Mouse (Mus musculus) brain, embryonic 14.5 days (tissue): ENCODE measurements around the gene Kcnk7. TPM values are rescaled to one million over a fixed set of nuclear protein-coding genes. Genes with fewer than 3 reads are reported as not detected.

Experiments
- DNase-seq: peaks from one replicate; pipeline ENCODE4 v3.0.0-alpha.2; 2011; ENCODE audit warnings: low read depth
- CTCF ChIP-seq: fragments of 200-500 bp; IDR thresholded peaks from 2 replicates; pipeline ENCODE4 v1.5.1; 2012; ENCODE audit warnings: inconsistent platforms, mild to moderate bottlenecking, moderate library complexity, borderline replicate concordance; ENCODE audit not compliant: insufficient read depth, insufficient read length; ENCODE audit errors: extremely low read depth
- POLR2A ChIP-seq: fragments of 200-500 bp; IDR thresholded peaks from 2 replicates; pipeline ENCODE4 v1.6.1; 2012; ENCODE audit warnings: mild to moderate bottlenecking, inconsistent platforms, borderline replicate concordance; ENCODE audit not compliant: poor library complexity, insufficient read depth, insufficient read length, severe bottlenecking; ENCODE audit errors: extremely low read depth
- polyA plus RNA-seq: library from polyadenylated mRNA; depleted of rRNA; stranded (reverse); fragments of >200 nt; gene quantifications from 2 replicates; pipeline ENCODE4 v1.2.3, GENCODE M21; 2012

Gene Kcnk7
- polyA plus RNA-seq, 1 experiment: not detected

GRCm38 (mm10) chr19:5692913-5693396, 11.2 kb upstream of the Kcnk7 start:
- TF ChIP-seq POLR2A: no peak
- no peak for TF ChIP-seq CTCF

DNA sequence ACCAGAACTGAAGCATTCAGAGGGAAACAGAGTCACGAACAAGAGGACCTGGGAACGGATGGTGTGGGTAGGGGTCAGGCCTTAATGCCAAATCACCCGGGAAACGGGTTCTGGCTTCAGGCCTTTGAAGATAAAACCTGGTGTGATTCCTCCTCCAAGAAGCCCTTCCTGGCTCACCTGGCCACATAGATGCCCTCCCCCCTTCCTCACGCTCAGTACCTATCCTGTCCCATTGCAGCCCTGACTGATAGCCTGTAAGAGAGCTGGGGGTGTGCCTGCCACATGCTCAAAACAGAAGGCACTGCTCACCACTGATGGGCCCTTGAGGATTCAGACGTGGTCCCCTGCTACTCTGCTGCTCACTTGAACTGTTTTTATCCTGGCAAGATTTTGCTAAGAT, 10.4 kb upstream of the Kcnk7 start:
- TF ChIP-seq CTCF (no peak), POLR2A (no peak)

More at GRCm38 (mm10) chr19:5692913-5693396, 11.2 kb upstream of the Kcnk7 start:
- DNase-seq: no peak

GRCm38 (mm10) chr19:5695849-5696462, 8.2 kb upstream of the Kcnk7 start:
- TF ChIP-seq POLR2A: no peak
- no peak for TF ChIP-seq CTCF
- peak; percentile 65 for DNase-seq

More for the DNA sequence above, 10.4 kb upstream of the Kcnk7 start:
- no peak for DNase-seq

DNA sequence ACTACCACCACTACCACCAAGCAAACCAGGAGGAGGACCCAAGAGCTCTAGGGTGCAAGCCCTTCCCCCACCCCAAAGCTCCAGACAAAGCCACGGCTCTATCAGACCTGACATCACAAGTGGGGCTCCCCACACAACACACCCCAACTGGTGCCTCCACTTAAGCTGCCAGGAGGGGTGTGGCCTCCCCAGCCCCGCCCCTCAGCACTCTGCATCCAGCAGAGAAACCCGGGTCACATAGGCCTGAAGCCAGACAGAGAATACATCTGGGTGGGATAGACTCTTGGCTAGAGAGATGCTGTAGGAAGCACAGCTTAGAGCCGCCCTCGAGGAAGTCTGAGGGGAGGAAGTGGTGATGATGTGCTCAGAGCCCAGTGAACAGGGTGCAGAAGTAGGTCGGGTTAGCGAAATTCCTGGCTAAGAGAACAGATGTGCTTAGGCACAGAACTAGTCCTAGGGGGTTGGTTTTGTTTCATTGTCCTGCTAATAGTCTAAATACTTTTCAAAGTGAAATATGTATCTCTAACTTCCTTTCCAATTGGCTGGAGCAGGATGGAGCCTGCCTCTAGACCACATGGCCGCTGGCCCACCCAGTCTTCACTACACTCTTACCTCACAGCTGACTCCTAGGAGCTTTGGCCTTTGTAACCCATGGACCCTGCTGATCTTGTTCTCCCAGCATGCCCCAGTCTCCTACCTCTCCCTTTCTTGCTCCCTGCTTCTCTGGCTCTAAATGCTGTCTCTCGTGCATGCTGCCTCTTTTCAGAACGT, 819 bp downstream of the Kcnk7 start:
- no peak for TF ChIP-seq CTCF
- no peak for TF ChIP-seq POLR2A
- DNase-seq: no peak

GRCm38 (mm10) chr19:5710068-5710467, 5.9 kb downstream of the Kcnk7 start:
- no peak for TF ChIP-seq CTCF
- TF ChIP-seq POLR2A: no peak
- no peak for DNase-seq

GRCm38 (mm10) chr19:5710581-5710980, 6.4 kb downstream of the Kcnk7 start:
- no peak for DNase-seq
- no peak for TF ChIP-seq POLR2A
- no peak for TF ChIP-seq CTCF

- peak; percentile 75 for DNase-seq
- TF ChIP-seq POLR2A (no peak), CTCF (peak; percentile 75; the same call in 1 of the 2 replicates)
Observed at GRCm38 (mm10) chr19:5711218-5711617, 7.1 kb downstream of the Kcnk7 start.

GRCm38 (mm10) chr19:5711907-5712460, 7.8 kb downstream of the Kcnk7 start:
- TF ChIP-seq POLR2A (no peak), CTCF (no peak)

GRCm38 (mm10) chr19:5713255-5713654, 9.1 kb downstream of the Kcnk7 start:
- no peak for TF ChIP-seq POLR2A
- TF ChIP-seq CTCF: no peak
- no peak for DNase-seq

More at GRCm38 (mm10) chr19:5711907-5712460, 7.8 kb downstream of the Kcnk7 start:
- DNase-seq: no peak

GRCm38 (mm10) chr19:5713730-5714129, 9.6 kb downstream of the Kcnk7 start:
- TF ChIP-seq POLR2A (no peak), CTCF (no peak)
- no peak for DNase-seq

DNA sequence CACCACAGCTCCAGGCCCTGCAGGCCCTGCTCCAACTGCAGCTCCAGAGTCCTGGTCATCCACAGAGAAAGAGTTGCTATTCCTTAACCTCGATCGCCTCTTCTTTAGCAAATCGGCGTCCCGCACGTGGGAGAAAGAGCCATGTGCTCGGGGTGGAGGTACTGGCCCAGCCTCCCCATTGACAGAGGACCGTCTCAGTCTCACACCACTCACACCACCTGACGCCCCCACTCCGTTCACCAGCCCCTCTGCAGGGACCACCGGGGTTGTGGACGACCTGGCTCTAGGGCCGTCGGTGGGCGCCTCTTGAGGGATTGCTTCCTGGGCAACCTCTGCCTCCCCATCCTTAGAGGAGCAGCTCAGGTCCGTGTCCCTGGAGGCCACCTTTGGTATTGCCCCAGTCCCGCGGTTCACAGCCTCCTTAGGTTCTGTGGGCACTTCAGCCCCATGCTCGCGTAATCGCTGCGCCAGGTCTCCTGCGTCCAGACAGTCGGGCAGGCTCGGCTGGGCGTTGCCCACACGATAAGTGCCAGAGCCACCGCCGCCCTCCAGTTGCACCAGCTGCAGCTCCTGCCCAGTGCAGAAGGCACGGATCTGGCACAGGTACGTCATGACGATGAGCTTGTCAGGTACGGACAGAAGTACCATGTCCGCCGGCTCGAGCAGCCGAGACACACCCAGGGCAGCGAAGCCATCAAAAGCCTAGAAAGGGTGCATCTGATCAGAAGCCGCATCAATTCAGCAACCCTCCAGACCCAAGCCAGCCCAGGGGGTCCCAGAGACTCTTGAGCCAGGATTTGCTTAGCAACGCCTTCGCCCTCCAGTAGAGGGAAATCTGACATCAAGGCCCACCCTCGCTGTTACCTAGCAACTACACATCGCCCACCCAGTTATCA, 11.9 kb downstream of the Kcnk7 start:
- peak; percentile 76 for DNase-seq
- TF ChIP-seq POLR2A: no peak
- TF ChIP-seq CTCF: peak; percentile 46; the same call in 1 of the 2 replicates

DNA sequence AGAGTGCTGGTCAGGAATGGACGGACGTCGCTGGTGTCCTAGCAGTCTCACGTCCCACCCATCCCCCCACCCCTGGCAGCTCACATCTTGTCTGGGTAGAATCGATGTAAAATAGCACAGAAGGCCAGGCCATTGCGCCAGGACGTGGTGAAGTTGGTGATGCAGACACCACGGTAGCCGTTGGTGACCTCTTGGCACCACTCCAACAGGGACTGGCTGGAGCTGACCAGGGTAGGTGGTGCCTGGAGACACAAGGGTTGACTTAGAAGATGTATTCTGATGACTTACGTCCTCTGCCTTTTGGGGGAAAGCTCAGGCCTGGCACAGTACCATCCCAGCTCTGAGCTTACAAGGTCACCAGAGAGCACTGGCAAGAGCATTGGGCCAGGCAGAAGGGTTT, 12.8 kb downstream of the Kcnk7 start:
- TF ChIP-seq POLR2A (no peak), CTCF (no peak)
- DNase-seq: no peak
